Mouse (Mus musculus): ENCODE measurements around the gene Rag1. TPM values are rescaled to one million over a fixed set of nuclear protein-coding genes. Genes with fewer than 3 reads are reported as not detected.

Gene Rag1
- polyA plus RNA-seq, 1 experiment from 2014 or later = 0.01 TPM

DNA sequence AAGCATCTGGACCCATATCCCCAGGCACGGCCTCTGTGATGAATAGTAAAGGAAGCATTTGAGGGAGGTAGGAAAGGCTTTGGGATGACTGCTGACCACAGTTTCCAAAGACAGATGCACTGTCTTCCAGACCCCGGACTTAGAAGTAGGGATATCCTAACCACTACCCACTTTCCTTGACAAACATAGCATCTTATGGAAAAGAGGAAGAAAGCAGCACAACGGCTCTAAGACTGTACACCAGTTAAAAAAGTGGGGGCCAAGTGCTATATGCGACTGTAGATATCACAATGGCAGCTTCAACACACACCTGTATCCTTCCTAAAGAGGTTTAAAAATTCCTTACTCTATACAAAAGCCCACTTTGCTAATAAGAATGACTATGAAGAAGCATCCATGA, 30.9 kb downstream of the Rag1 start:
- Histone ChIP-seq H3K27me3 (ENCODE audit: control insufficient read depth, insufficient read depth, low read length) (no peaks in the 10 kb centered on the region), H3K4me3 (ENCODE audit: low read depth, low read length) (no peak overlapping the region), H3K27ac (replicated peaks) (no peak overlapping the region), H3K9ac (ENCODE audit: low read length) (no peak overlapping the region), H3K4me2 (replicated peaks; ENCODE audit: low read depth) (no peak overlapping the region), H3K9me3 (ENCODE audit: control insufficient read depth, low read length) (no peaks in the 10 kb centered on the region), H3K36me3 (ENCODE audit: control insufficient read depth, insufficient read depth, low read length) (no peaks in the 10 kb centered on the region), H3K4me1 (replicated peaks; ENCODE audit: control insufficient read depth, insufficient read depth) (no peaks in the 10 kb centered on the region)
- WGBS = 87% methylated on average over 4 of the region's 4 CpGs
- ATAC-seq (ENCODE audit: low FRiP score, low TSS enrichment) (no peak), DNase-seq (ENCODE audit: low spot score) (no peak)
- TF ChIP-seq EP300 (optimal IDR thresholded peaks at IDR 0.05) (no peak), CTCF (IDR thresholded peaks at IDR 0.05; ENCODE audit: low read depth) (no peak)

DNA sequence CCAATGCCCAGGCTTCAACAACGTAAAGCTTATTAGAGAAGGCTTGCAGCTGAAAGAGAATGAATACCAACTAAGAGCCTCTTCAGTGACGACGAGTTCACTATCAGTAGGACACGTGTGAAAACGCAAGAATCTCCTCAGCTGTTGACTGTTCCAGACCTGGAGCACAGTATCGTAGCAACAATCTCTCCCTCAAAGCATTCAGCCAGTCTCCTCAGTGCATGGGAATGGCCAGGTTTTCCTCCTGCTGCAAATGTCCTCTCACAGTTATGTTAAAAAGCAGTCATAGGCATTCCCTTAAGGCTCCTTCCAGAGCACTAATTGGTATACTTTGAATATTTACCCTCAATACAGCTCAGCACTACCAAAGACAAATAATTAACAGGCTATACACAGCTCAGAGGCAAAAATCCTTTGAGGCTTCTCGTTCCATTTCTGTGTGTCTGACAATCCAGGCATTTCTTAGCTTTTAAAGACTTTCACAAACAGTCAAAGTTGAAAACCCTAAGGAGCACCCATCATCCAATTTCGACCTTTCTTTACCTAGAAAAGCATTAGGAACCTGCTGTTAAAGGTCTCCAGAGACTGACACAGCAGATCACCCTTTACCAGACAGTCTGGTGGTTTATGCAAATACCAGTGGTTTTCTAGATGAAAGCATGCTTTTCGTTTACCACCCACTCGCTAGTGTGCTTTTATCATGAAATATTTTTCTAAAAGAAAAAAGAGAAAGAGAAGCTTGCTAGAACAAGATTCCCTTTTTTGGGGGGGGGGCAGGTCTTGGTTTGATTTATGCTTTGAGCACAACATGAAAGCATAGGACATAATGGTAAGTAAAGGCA, 33.6 kb downstream of the Rag1 start:
- ATAC-seq (ENCODE audit: low FRiP score, low TSS enrichment) (no peak), DNase-seq (ENCODE audit: low spot score) (no peak)
- no peak overlapping the region for H3K27ac ChIP-seq (replicated peaks)
- H3K27me3 ChIP-seq (ENCODE audit: control insufficient read depth, insufficient read depth, low read length) = no peaks in the 10 kb centered on the region
- H3K36me3 ChIP-seq (ENCODE audit: control insufficient read depth, insufficient read depth, low read length) = no peaks in the 10 kb centered on the region
- no peak overlapping the region for H3K4me3 ChIP-seq (ENCODE audit: low read depth, low read length)
- no peak overlapping the region for H3K4me2 ChIP-seq (replicated peaks; ENCODE audit: low read depth)
- no peaks in the 10 kb centered on the region for H3K4me1 ChIP-seq (replicated peaks; ENCODE audit: control insufficient read depth, insufficient read depth)
- WGBS = 59% methylated on average over 10 of the region's 10 CpGs
- no peak for TF ChIP-seq EP300 (optimal IDR thresholded peaks at IDR 0.05)
- TF ChIP-seq CTCF (IDR thresholded peaks at IDR 0.05; ENCODE audit: low read depth) = no peak
- H3K9me3 ChIP-seq (ENCODE audit: control insufficient read depth, low read length) = no peaks in the 10 kb centered on the region
- no peak overlapping the region for H3K9ac ChIP-seq (ENCODE audit: low read length)

- TF ChIP-seq CTCF (IDR thresholded peaks at IDR 0.05; ENCODE audit: low read depth) (no peak), EP300 (optimal IDR thresholded peaks at IDR 0.05) (no peak)
- Histone ChIP-seq H3K4me3 (ENCODE audit: low read depth, low read length) (no peak overlapping the region), H3K27ac (replicated peaks) (no peak overlapping the region), H3K9me3 (ENCODE audit: control insufficient read depth, low read length) (no peaks in the 10 kb centered on the region), H3K27me3 (ENCODE audit: control insufficient read depth, insufficient read depth, low read length) (no peaks in the 10 kb centered on the region), H3K4me2 (replicated peaks; ENCODE audit: low read depth) (no peak overlapping the region), H3K36me3 (ENCODE audit: control insufficient read depth, insufficient read depth, low read length) (no peaks in the 10 kb centered on the region), H3K9ac (ENCODE audit: low read length) (no peak overlapping the region), H3K4me1 (replicated peaks; ENCODE audit: control insufficient read depth, insufficient read depth) (no peaks in the 10 kb centered on the region)
- no peak for DNase-seq (ENCODE audit: low spot score)
- 91% methylated on average over 3 of the region's 3 CpGs for WGBS
- ATAC-seq (ENCODE audit: low FRiP score, low TSS enrichment) = no peak
These were observed 38.4 kb downstream of the Rag1 start for GRCm38 (mm10) chr2:101610861-101611260.

DNA sequence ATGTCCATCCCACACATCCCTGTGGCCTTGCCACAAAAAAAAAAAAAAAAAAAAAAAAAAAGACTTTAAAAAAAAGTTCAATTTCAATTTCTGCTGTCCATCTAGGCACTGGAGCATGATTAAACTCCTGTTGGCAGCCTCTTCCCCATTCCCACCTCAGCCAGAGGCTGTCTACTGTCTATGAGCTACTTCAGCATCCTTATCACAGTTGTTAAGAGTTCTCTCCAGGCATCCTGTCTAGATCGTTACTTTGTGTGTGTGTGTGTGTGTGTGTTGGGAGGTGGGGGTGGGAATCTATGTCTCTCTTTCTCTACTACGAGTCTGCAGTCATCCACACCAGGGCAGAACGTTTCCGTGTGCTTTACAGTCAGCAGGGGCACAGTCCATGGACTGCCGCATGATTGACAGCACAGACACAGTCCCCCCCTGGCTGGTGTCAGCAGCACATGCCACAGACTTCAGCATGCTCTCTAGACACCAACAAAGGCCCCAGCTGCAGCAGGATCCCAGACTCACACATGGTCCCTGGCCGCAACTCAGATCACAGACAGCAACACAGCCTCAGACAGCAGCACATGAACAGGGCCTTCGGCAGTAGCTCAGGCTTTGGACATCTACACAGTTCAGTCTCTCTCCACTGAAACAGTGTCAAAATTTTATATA, 40.9 kb downstream of the Rag1 start:
- Histone ChIP-seq H3K27ac (replicated peaks) (no peak overlapping the region), H3K36me3 (ENCODE audit: control insufficient read depth, insufficient read depth, low read length) (no peaks in the 10 kb centered on the region), H3K4me2 (replicated peaks; ENCODE audit: low read depth) (no peak overlapping the region), H3K9ac (ENCODE audit: low read length) (no peak overlapping the region), H3K4me1 (replicated peaks; ENCODE audit: control insufficient read depth, insufficient read depth) (no peaks in the 10 kb centered on the region), H3K27me3 (ENCODE audit: control insufficient read depth, insufficient read depth, low read length) (no peaks in the 10 kb centered on the region), H3K9me3 (ENCODE audit: control insufficient read depth, low read length) (no peaks in the 10 kb centered on the region), H3K4me3 (ENCODE audit: low read depth, low read length) (no peak overlapping the region)
- ATAC-seq (ENCODE audit: low FRiP score, low TSS enrichment) (no peak), DNase-seq (ENCODE audit: low spot score) (no peak)
- TF ChIP-seq EP300 (optimal IDR thresholded peaks at IDR 0.05) (no peak), CTCF (IDR thresholded peaks at IDR 0.05; ENCODE audit: low read depth) (no peak)
- 77% methylated on average over 7 of the region's 7 CpGs for WGBS

DNA sequence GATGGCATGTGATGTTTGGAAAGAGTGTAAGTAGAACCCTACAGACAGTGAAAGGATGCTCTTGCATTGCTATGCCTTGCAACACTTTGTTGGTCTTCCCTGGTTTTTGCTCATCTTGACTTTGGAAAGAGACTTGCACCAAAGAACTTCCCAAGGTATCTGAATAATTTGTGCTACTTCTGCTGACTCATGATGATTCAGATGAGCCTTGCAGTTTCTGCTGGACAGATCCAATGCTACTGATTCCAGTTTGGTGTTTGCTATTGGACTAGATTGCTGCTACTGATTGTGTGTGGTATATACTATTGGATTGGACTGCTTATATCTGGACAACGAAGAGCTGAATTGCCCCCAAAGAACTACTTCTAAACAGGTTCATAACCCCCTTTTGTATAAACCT, 46.2 kb downstream of the Rag1 start:
- DNase-seq (ENCODE audit: low spot score) = no peak
- no peaks in the 10 kb centered on the region for H3K4me1 ChIP-seq (replicated peaks; ENCODE audit: control insufficient read depth, insufficient read depth)
- no peaks in the 10 kb centered on the region for H3K27me3 ChIP-seq (ENCODE audit: control insufficient read depth, insufficient read depth, low read length)
- 91% methylated on average over 1 of the region's 1 CpGs for WGBS
- no peak overlapping the region for H3K4me3 ChIP-seq (ENCODE audit: low read depth, low read length)
- no peak overlapping the region for H3K9ac ChIP-seq (ENCODE audit: low read length)
- no peak for ATAC-seq (ENCODE audit: low FRiP score, low TSS enrichment)
- no peak for TF ChIP-seq EP300 (optimal IDR thresholded peaks at IDR 0.05)
- TF ChIP-seq CTCF (IDR thresholded peaks at IDR 0.05; ENCODE audit: low read depth) = no peak
- H3K27ac ChIP-seq (replicated peaks) = no peak overlapping the region
- no peaks in the 10 kb centered on the region for H3K9me3 ChIP-seq (ENCODE audit: control insufficient read depth, low read length)
- no peak overlapping the region for H3K4me2 ChIP-seq (replicated peaks; ENCODE audit: low read depth)
- H3K36me3 ChIP-seq (ENCODE audit: control insufficient read depth, insufficient read depth, low read length) = no peaks in the 10 kb centered on the region

GRCm38 (mm10) chr2:101600703-101601102, 48.6 kb downstream of the Rag1 start:
- Histone ChIP-seq H3K9me3 (ENCODE audit: control insufficient read depth, low read length) (no peaks in the 10 kb centered on the region), H3K27ac (replicated peaks) (no peak overlapping the region), H3K9ac (ENCODE audit: low read length) (no peak overlapping the region), H3K4me1 (replicated peaks; ENCODE audit: control insufficient read depth, insufficient read depth) (no peaks in the 10 kb centered on the region), H3K36me3 (ENCODE audit: control insufficient read depth, insufficient read depth, low read length) (no peaks in the 10 kb centered on the region), H3K27me3 (ENCODE audit: control insufficient read depth, insufficient read depth, low read length) (no peaks in the 10 kb centered on the region), H3K4me2 (replicated peaks; ENCODE audit: low read depth) (0 out of 2 replicates have a peak overlapping the region, but pooled peaks have one; percentile 17), H3K4me3 (ENCODE audit: low read depth, low read length) (no peak overlapping the region)
- WGBS = 30% methylated on average over 8 of the region's 8 CpGs
- no peak for DNase-seq (ENCODE audit: low spot score)
- TF ChIP-seq EP300 (optimal IDR thresholded peaks at IDR 0.05) (no peak), CTCF (IDR thresholded peaks at IDR 0.05; ENCODE audit: low read depth) (peak; percentile 31)
- ATAC-seq (ENCODE audit: low FRiP score, low TSS enrichment) = no peak

Measured in stomach, postnatal 0 days (tissue).